Mouse (Mus musculus): ENCODE data around the gene Ttc41. TPM values are rescaled to one million over a fixed set of nuclear protein-coding genes. Genes with fewer than 3 reads are reported as not detected.

Ttc41 gene
- total RNA-seq, 1 experiment from 2014 or later: 2.4 TPM

DNA sequence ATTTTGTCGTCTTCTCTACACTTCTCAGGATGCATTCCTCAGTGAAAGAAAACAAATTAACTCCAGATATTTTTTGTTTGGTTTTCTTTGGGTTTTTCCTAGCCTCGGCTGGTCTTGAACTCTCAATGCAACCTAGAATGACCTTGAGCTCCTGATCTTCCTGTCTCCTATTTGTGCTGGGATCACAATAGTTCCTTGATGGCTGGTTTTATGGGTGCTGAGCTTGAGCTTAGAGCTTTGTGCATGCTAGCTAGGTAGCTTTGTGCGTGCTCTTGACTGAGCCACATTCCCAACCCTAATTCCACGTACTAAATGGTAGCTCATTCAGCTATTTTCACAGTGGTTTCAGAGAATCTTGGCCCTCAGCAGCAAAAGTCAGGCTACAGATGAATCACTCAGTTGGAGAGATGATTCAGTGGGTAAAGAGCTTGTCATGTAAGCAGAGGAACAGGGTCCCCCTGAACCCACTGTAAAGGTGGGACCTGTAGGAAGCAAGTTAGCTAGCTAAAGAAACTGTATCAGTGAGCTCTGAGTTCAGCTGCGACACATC is 78.6 kb downstream of the Ttc41 start:
- no peak for DNase-seq

DNA sequence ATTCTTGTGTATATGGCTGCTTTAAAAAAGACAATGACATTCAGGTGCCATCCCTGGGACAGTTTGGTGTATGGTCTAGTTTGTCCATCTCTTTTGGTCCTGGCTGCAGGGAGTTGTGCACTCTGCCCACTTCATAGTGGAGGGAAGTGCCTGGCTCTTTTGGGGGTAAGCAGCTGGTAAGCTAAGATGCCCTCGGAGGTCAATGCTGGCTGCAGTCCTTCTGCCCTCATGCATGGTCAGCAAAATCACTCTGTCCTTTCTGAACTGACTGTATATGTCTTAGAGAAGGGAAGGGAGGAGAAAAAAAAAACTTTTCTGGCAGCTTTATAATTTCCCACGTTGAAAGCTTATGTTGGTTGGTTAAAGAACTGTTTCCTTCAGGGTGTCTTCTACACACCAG is 79.8 kb downstream of the Ttc41 start:
- DNase-seq: no peak

DNA sequence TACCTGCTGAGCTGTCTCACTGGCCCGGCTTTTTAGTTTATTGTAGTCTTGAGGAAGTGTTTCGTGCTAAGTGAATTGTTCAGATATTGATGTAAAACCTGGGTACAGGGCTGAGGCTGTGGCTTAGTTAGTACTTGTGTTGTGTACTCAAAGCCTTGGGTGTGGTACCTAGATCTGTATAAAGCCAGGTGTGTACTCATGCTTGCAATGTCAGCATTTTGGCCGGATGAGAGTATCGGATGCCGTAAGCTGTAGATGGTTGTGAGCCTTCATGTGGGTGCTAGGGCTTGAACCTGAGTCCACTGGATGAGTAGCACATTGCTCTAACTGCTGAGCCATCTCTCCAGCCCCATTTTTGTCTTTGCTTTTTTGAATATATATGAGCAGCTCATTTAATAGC is 80.5 kb downstream of the Ttc41 start:
- no peak for DNase-seq

DNA sequence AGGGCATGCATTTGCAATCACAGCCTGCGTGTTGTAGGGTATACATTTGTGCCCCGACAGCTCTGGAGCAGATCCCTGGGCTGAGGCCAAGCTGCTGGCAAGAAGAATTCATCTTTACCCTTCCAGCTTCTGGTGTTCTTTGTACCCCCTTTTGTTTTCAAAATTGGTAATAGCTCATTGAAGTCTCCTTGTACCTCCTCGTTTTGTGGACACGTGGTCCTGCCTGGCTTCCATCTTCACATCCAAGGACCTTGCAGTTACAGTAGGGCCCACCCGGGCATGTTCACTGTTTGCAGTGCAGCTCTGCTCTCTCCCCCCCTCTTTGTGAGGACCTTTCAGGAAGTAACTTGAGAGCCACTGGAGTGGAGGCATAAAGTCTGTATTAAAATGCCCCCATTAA is 82.6 kb downstream of the Ttc41 start:
- no peak for DNase-seq

DNA sequence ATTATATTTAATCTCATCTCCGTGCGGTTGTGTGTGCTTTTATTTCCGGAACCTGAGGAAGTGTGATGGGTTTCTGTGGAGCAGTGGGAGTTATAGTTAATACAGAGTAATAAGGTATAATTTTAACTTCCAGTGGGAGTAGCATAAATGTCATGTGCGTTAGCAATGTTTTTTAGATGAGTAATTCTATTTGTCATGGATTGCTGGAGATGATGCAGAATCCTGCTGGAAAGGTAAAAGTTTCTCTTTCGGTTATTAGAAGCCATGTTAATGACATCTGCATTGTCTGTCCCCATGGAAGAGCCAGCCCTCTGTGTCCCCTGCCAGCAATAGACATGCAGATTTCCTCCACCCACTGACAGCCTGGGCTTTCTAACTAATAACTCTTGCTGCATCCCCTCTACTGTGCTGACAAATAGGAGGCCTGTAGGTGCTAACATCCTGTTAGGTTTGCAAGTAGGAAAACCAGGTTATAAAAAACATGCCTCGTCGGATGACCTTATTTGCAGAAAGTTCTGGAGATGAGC is 83.6 kb downstream of the Ttc41 start:
- no peak for DNase-seq

DNA sequence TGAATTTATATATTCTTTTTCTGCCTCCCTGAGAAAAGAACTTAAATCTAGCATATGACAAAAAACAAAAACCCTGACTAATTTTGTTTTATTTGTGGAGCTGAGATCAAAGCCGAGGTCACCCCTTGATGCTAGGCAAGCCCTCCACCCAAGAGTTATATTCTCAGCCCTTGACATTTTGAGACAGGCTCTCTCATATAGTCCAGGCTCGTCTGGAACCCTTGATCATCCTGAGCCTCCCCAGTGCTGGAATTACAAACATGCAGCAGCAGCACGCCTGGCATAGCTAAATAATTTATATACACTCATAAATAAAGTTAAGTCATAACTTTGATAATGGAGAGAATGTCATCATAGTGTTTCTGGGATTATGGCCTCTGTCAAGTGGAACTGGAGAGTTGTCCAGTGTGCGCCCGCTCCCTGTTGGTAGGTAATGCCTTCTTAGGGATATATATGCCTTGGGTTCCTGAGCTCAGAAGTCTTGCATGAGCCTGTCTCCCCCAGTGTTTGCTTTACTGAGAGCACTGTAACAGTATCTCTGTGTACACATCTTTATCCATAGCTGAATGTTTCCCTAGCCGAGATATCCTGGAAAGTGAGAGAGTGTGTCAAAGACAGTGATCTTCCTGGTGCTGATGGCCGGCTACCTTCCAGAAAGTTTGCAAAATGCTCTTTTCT is 86.0 kb downstream of the Ttc41 start:
- peak; percentile 41 for DNase-seq

DNA sequence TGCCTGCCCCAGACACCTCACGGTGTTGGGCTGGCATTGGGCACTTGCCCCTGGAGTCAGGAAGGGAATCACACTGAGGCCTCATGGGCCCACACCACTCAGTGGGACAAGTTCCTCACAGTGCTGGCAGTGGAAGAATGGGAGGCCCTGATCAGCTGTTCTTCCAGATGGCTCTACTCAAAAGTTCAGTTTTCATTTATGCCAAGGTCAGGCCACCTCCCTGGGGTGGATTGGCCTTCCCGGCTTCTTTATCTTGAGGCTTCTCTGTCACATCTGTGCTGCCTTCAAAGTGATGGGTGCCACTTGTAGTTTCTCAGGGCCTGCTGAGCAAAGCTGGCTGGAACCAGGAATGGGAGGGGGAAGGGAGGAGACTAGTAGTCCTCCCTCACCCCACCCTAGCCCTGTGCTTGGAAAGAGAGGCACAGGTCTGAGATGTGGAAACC is 87.9 kb downstream of the Ttc41 start:
- peak; percentile 68 for DNase-seq

DNA sequence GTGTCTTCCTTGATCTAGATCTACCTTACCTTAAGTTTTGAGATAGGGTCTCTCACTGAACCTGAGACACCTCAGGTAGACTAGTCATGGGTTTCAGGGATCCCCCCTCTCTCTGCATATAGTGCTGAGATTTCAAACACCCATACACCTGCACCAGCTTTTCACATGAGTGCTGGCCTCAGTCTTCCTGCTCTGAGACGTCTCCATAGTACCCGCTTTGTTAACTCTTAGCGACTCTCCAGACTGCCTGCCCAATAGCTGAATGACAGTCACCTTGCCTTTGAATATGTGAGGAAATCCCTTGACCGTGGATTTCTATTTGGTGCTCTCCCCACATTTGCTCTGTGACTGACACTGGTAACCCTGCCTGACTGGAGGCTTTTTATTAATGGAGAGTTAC is 88.6 kb downstream of the Ttc41 start:
- no peak for DNase-seq

DNA sequence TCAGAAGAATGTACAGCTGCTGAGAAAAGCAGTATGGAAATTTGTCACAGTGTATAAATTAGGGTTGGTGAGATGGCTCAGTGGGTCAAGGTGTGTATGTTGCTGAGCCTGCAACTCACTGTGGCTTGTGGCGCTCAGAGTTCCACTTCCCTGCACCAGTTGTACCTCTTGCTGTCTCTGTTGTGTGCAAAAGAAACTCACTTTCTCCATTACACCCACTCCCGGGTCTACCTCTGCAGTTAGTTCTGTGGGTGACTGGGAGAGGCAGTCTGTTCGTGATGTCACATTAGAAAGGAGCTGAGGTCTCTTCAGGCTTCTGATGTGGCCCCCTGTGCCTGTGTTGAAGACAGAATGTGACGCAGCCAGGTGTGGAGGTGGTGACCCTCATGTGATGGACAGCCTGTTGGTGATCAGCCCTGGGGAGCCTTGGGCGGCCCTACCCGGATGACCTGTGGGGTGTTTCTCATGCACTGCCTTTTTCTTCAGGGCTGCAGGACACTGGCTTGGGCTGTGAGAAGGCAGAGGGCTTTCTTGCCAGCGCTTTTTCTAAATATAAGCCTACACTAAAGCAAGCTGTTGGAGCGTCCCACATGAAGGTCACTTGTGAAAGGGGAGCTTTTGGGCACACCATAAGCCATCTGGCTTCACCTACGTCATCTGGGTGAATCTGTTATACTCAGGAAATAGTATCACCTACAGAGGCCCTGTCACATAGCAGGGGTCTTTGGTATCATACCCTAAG is 89.4 kb downstream of the Ttc41 start:
- no peak for DNase-seq

DNA sequence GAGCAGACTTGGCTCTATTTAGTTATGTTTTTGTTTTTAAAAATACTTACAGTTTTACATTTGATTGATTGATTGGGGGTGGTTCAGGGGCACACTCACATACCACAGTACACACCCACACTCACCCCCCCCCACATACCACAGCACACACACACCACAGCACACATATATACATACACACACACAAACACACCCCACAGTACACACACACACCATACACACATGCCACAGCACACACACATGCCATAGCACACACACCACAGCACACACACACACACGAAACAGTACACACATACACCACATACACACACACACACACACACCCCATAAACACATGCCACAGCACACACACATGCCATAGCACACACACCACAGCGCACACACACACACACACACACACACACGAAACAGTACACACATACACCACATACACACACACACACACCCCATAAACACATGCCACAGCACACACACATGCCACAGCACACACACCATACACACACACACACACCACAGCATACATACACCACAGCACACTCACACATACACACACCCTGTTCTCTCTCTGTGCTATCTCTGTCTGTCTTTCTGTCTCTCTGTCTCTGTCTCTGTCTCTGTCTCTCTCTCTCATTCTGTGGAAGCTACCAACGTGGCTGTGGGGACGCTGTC is 90.6 kb downstream of the Ttc41 start:
- DNase-seq: no peak

DNA sequence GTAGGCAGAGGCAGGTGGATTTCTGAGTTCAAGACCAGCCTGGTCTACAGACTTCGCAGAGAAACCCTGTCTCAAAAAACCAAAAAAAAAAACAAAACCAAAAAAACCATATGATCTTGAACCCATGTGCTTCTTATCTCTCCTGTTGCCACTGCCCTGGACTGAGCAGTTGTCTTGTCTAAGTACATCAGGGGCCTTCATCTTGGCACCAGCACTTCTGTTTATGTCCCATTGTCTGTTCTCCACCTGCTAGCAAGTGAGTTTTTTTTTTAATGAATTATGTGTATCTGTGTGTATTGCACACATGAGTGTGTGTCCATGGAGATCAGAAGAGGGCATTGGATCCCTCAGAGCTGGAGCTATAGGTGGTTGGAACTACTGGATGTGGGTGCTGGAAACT is 101.8 kb downstream of the Ttc41 start:
- no peak for DNase-seq

DNA sequence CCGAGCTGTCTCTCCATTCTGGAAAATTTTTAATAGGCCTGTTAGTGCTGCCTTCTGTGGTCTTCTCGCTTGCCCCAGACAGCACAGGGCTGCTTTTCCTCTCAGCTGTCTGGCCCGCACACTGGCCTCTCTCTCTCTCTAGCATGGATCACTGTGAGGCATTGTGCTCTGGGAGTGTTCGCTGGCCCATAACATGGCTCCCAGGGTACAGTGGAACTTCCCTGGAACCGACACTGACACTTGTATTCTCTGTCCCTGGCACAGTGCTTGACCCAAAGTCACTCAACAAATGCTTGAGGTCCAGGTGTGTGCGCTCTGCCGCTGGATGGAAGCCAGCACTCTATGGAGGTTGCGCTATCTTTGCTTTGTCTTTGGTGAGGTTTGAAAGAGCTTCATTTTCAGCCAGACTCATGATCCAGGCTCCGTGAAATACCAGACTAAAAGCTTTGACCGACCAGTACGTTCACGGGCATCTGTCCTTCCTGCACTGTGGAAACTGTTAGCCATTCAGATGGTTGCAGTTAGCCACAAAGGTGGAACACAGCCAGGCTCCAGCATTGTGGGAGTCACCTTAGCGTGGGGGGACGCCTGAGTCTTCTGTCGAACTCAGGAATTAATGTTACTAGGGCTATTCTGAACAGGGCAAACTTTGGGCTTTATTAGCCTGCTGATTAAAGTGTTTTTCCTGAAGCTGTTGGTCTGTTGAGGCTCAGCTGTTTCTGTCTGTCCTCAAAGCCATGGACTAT is 102.6 kb downstream of the Ttc41 start:
- no peak for DNase-seq

DNA sequence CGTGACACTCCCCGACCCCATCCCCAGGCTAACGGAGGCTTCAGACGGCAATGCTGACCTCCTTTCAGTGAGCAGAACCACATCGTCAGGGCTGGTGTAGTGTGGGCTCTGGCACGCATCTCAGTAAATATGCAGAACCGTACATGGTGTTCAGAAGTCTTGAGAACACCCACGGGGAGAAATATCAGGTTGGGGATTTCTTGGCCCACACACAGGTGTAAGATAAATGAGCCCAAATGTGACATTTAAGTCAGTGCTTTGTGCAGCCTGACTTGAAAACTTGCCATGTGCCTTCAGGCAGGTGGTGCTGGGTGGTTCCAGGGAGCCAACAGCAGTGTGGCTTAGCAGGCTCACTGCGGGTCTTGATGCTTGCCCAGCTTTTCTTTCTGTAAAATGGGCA is 104.4 kb downstream of the Ttc41 start:
- no peak for DNase-seq

DNA sequence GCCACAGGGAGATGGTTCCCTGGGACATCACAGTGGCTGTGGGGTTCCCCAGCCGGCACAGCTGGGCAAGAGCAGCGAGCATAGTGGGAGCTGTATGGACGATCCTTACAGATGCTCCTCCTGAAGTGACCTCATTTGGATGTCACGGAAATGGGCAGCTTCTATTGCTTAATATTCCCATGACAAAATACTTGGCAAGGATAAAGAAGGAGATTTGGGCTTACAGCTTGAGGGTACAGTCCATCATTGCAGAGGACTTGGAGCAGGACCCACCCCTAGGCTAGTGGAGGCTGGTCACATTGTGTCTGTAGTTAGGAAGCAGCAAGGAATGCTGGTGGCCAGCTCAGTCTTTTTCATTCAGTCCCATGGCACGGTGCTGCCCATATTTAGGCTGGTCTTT is 105.0 kb downstream of the Ttc41 start:
- DNase-seq: no peak

DNA sequence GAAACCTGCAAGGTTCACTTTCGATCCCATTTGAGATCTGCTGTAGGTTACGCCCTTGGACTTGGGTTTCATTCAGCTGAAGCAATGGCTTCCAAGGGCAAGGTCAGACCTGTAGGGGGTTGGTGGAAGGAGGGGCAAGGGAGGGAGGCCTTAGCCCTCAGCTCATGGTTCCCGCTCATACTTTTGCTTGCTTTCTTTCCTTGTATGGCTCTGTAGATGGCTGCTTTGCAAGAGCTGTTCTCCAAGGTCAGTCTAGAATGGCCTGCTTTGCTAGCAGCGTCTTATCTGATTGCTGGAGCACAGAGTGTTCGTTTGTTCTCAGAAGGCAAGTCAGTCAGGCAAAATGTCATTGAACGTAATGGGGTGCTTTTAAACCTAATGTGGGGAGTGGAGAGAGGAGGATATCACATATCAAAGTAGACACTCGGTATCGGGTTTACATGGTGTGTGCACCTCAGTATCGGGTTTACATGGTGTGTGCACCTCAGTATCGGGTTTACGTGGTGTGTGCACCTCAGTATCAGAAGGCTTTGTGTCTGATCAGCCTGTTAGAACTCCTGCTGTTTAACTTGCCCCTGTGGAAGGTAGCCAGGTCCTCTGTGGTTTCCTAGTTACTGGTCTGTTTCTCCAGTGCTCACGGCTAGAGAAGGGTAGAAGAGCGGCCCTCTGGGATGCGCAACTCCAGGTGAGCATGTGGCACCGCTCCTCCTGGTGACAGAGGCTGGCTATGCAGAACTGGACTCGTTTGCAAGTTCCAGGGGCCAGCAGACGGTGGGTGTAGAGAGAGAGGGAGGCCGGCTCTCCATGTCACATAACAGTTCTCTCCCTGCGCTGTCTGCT is 108.9 kb downstream of the Ttc41 start:
- DNase-seq: peak; percentile 51

DNA sequence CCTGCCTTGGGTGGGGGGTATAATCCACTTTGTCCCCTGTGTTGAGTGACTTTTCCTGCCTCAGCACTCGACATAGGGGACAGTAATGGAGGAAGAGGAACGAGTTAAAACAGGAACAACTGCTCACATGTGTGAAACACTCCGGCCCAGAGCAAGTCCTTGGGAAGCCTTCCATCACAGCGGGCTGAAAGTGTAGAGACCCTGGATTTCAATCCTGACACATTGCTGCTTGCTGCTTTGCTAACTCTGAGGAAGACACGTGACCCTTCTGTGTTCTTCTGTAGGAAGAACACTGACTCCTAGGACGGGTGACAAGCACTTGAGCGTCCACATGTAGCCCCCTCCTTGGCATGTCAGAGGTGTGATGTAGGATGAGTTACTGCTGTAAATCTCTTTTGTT is 109.5 kb downstream of the Ttc41 start:
- DNase-seq: peak; percentile 53

DNA sequence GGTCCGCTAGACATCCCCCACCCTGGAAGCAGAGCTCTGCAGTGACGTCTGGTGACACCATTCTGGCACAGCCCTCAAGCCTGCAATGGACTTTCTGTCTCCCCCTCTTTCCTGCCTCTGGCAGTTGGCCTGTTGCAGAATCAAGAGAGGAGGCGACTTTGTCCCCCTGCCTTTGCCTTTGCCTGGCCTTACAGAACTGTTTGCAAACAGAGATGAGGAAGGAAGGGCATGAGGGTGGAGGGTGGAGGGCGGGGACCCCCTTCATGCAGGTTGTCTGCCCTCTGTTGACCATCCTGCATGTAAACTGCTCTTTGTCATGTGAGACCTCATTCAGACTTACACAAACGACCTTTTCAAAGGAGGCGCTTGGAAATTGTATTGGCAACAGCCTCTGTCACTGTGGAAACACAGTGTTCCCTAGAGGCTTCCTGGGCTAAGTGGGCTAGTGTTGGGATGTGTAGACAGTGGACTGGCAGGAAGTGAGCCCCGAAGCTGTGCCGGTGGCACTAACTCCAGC is 114.1 kb downstream of the Ttc41 start:
- no peak for DNase-seq

DNA sequence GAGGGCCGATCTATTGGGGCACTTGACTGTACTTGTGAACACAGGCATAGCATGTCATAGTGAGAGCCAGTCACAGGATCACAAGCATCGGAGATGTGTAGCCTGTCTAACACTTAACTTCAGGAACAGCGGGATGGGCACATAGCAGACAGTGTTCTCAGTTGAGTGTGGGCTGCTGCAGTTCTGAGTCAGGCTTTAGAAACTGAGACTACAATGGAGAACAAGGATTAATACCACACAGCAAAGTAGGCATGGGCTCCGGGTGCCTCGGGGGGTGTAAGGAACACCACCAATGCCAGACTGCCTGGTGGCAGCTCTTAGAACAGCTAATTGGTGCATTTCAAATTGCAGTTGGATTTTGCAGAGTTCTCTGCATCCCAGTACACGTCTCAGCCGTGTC is 115.4 kb downstream of the Ttc41 start:
- DNase-seq: no peak

DNA sequence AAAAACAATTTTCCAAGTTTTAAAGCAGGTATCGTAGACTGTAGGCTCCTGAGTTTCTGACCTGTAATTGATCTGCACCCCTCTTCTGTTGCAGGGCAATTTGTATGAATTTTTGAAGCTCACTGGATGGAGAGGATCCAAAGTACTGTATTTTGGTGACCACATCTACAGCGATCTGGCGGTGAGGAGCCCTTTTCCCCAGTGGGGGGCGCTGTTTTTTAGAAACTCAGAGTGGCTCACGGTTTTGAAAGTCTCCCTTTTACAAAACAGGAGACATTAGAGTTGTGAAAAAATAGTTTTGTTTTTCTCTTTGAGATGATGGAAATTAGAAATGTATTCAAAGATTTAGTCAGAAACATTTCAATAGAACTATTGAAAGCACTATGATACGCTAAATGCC is 118.5 kb downstream of the Ttc41 start:
- DNase-seq: peak; percentile 37

DNA sequence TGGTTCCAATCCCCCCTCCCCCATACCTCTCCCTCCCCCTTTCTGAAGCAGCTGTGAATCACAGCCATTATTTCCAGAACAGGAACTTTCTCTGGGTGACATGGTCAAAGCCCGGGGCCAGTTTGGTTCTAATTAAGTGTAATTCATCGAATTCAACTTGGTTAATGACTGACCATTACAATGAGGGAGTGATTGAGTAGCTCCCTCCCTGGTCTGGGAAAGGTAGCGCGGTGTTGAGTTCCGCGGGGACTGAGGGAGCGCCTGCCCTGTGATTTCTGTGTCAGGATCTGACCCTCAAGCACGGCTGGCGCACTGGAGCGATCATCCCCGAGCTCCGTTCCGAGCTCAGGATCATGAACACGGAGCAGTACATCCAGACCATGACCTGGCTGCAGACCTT is 119.3 kb downstream of the Ttc41 start:
- DNase-seq: no peak

All from adrenal gland, postnatal 14 days (tissue).